Mouse (Mus musculus) MEL (cell line): ENCODE measurements around the gene Mcf2l. TPM values are rescaled to one million over a fixed set of nuclear protein-coding genes. Genes with fewer than 3 reads are reported as not detected.

Experiments
- DNase-seq: peaks from one replicate; pipeline ENCODE4 v3.0.0; 2011; ENCODE audit warnings: low read depth, low spot score
- H3K27ac ChIP-seq: 2 replicates; pipeline ENCODE4 v1.5.1; 2012; ENCODE audit warnings: low read depth, mild to moderate bottlenecking, control low read depth, low read length, moderate library complexity; ENCODE audit not compliant: control insufficient read depth
- H3K27me3 ChIP-seq, 2 experiments: fragments of 150-350 bp in 1 of 2; sonication (generic) in 1 of 2; 2 replicates each; pipeline ENCODE4 v1.6.1; 2012; ENCODE audit warnings: low read length in 2 of 2, mild to moderate bottlenecking in 2 of 2, improper control_type of control experiment in 1 of 2, moderate library complexity in 1 of 2; ENCODE audit not compliant: insufficient read depth in 2 of 2, control insufficient read depth in 1 of 2
- H3K36me3 ChIP-seq, 2 experiments: 2 replicates each; pipeline ENCODE4 v1.6.1; 2012 to 2014; ENCODE audit warnings: low read length in 2 of 2, improper control_type of control experiment in 1 of 2, inconsistent platforms in 1 of 2, mild to moderate bottlenecking in 1 of 2; ENCODE audit not compliant: insufficient read depth in 2 of 2, control insufficient read depth in 1 of 2
- H3K4me1 ChIP-seq, 2 experiments: fragments of 150-350 bp in 1 of 2; sonication (generic) in 1 of 2; 2 replicates each; pipeline ENCODE4 v1.6.1; 2012; ENCODE audit warnings: low read length in 2 of 2, improper control_type of control experiment in 1 of 2, mild to moderate bottlenecking in 1 of 2; ENCODE audit not compliant: insufficient read depth in 2 of 2, control insufficient read depth in 1 of 2
- H3K4me3 ChIP-seq, 2 experiments: fragments of 150-350 bp in 1 of 2; sonication (generic) in 1 of 2; 2 replicates each; pipeline ENCODE4 v1.5.1; 2012; ENCODE audit warnings: low read depth in 2 of 2, low read length in 2 of 2, mild to moderate bottlenecking in 2 of 2, moderate library complexity in 2 of 2, control low read depth in 1 of 2, improper control_type of control experiment in 1 of 2; ENCODE audit not compliant: control insufficient read depth in 1 of 2, insufficient read depth in 1 of 2
- H3K79me2 ChIP-seq: 2 replicates; pipeline ENCODE4 v1.6.1; 2012; ENCODE audit warnings: mild to moderate bottlenecking, low read length, moderate library complexity; ENCODE audit not compliant: control insufficient read depth, poor library complexity, insufficient read depth
- H3K9ac ChIP-seq: 2 replicates; pipeline ENCODE4 v1.6.1; 2012; ENCODE audit warnings: low read depth, mild to moderate bottlenecking, control low read depth, low read length, moderate library complexity; ENCODE audit not compliant: control insufficient read depth, poor library complexity, severe bottlenecking
- H3K9me3 ChIP-seq: fragments of 150-350 bp; sonication (generic); replicated peaks from 2 replicates; pipeline ENCODE4 v1.6.1; 2012; ENCODE audit warnings: mild to moderate bottlenecking, low read length, improper control_type of control experiment, moderate library complexity; ENCODE audit not compliant: insufficient read depth
- BHLHE40 ChIP-seq: IDR thresholded peaks from 2 replicates; pipeline ENCODE4 v1.6.1; 2012; ENCODE audit warnings: low read depth, mild to moderate bottlenecking, inconsistent platforms, low read length, improper control_type of control experiment, borderline replicate concordance
- CTCF ChIP-seq, 3 experiments: IDR thresholded peaks in 2 of 3; conservative IDR thresholded peaks in 1 of 3; 2 replicates each; pipeline ENCODE4 v1.5.1; 2011 to 2012; ENCODE audit warnings: low read length in 3 of 3, low read depth in 2 of 3, mild to moderate bottlenecking in 2 of 3, improper control_type of control experiment in 1 of 3, inconsistent platforms in 1 of 3, mixed read lengths in 1 of 3, moderate library complexity in 1 of 3; ENCODE audit not compliant: control insufficient read depth in 1 of 3, insufficient read depth in 1 of 3, poor library complexity in 1 of 3, severe bottlenecking in 1 of 3
- HCFC1 ChIP-seq: IDR thresholded peaks from 2 replicates; pipeline ENCODE4 v1.6.1; 2012; ENCODE audit warnings: low read depth, mild to moderate bottlenecking, inconsistent platforms, low read length, improper control_type of control experiment, moderate library complexity
- JUND ChIP-seq: IDR thresholded peaks from 2 replicates; pipeline ENCODE4 v1.6.1; 2011; ENCODE audit warnings: low read depth, mild to moderate bottlenecking, improper control_type of control experiment, low read length
- POLR2A ChIP-seq, 2 experiments: IDR thresholded peaks; 2 replicates each; pipeline ENCODE4 v1.6.1; 2011 to 2012; ENCODE audit warnings: low read length in 2 of 2, mild to moderate bottlenecking in 2 of 2, control low read depth in 1 of 2, improper control_type of control experiment in 1 of 2, low read depth in 1 of 2, moderate library complexity in 1 of 2; ENCODE audit not compliant: control insufficient read depth in 1 of 2, insufficient read depth in 1 of 2, poor library complexity in 1 of 2
- POLR2AphosphoS5 ChIP-seq: IDR thresholded peaks from 2 replicates; pipeline ENCODE4 v1.6.1; 2012; ENCODE audit warnings: low read depth, borderline replicate concordance, mild to moderate bottlenecking, inconsistent platforms, low read length, moderate library complexity, mixed read lengths
- RAD21 ChIP-seq: IDR thresholded peaks from 2 replicates; pipeline ENCODE4 v1.6.1; 2011; ENCODE audit warnings: mild to moderate bottlenecking, low read depth, low read length, improper control_type of control experiment
- RCOR1 ChIP-seq: IDR thresholded peaks from 2 replicates; pipeline ENCODE4 v1.6.1; 2012; ENCODE audit warnings: low read depth, mild to moderate bottlenecking, inconsistent platforms, low read length, improper control_type of control experiment
- TBP ChIP-seq: IDR thresholded peaks from 2 replicates; pipeline ENCODE4 v1.8.0; 2011; ENCODE audit warnings: low read depth, low read length, improper control_type of control experiment
- TCF12 ChIP-seq: IDR thresholded peaks from 2 replicates; pipeline ENCODE4 v1.6.1; 2014; ENCODE audit warnings: low read depth, mild to moderate bottlenecking, inconsistent platforms, low read length, improper control_type of control experiment, moderate library complexity
- UBTF ChIP-seq: IDR thresholded peaks from 2 replicates; pipeline ENCODE4 v1.6.1; 2012; ENCODE audit warnings: low read depth, mild to moderate bottlenecking, inconsistent platforms, low read length, improper control_type of control experiment, moderate library complexity, borderline replicate concordance; ENCODE audit not compliant: insufficient read depth
- USF1 ChIP-seq: IDR thresholded peaks from 2 replicates; pipeline ENCODE4 v1.6.1; 2014; ENCODE audit warnings: low read depth, mild to moderate bottlenecking, inconsistent platforms, low read length, improper control_type of control experiment, moderate library complexity
- USF2 ChIP-seq, 2 experiments: IDR thresholded peaks; 2 replicates each; pipeline ENCODE4 v1.6.1; 2011 to 2012; ENCODE audit warnings: improper control_type of control experiment in 2 of 2, low read length in 2 of 2, borderline replicate concordance in 1 of 2, inconsistent platforms in 1 of 2, low read depth in 1 of 2, mild to moderate bottlenecking in 1 of 2; ENCODE audit not compliant: insufficient read depth in 1 of 2
- ZC3H11A ChIP-seq: IDR thresholded peaks from 2 replicates; pipeline ENCODE4 v1.6.1; 2012; ENCODE audit warnings: low read depth, mild to moderate bottlenecking, inconsistent platforms, low read length, improper control_type of control experiment
- ZKSCAN1 ChIP-seq: IDR thresholded peaks from 2 replicates; pipeline ENCODE4 v1.6.1; 2012; ENCODE audit warnings: low read depth, mild to moderate bottlenecking, inconsistent platforms, low read length, improper control_type of control experiment, moderate library complexity
- ZNF384 ChIP-seq: IDR thresholded peaks from 2 replicates; pipeline ENCODE4 v1.6.1; 2012; ENCODE audit warnings: low read depth, mild to moderate bottlenecking, inconsistent platforms, low read length, improper control_type of control experiment
- polyA plus RNA-seq, 2 experiments: library from polyadenylated mRNA; stranded (reverse) in 1 of 2; unstranded in 1 of 2; fragments of >175 nt in 1 of 2; fragments of >200 nt in 1 of 2; gene quantifications; 2 replicates each; pipeline versions ENCODE4 v1.2.1 to v1.2.4; 2012; ENCODE audit warnings: low replicate concordance in 2 of 2, low read depth in 1 of 2; ENCODE audit not compliant: insufficient read length in 2 of 2, insufficient read depth in 1 of 2, missing spikeins in 1 of 2
- total RNA-seq: library from RNA; depleted of rRNA; stranded (reverse); fragments of 300-350 nt; gene quantifications from 2 replicates; pipeline ENCODE4 v1.2.3, GENCODE M21; 2012

The Mcf2l gene
- total and polyA plus RNA-seq, 3 experiments, result 1.2 to 3.6 TPM; not detected in 1

GRCm38 (mm10) chr8:12880163-12880562 is 6.6 kb downstream of the Mcf2l start (continued):
- no peak for TF ChIP-seq ZKSCAN1
- peak; percentile 49 for TF ChIP-seq TBP
- no peak for TF ChIP-seq USF2 (IDR thresholded peaks at IDR 0.05; ENCODE audit: borderline replicate concordance in 1 of 2, insufficient read depth in 1 of 2, low read depth in 1 of 2, low read length in 2 of 2)
- TF ChIP-seq BHLHE40, result no peak
- 0 out of 4 replicates have a peak, but pooled peaks of 1 of the 2 experiments have one; percentile 30 for TF ChIP-seq POLR2A (IDR thresholded peaks at IDR 0.05; ENCODE audit: control insufficient read depth in 1 of 2, insufficient read depth in 1 of 2, low read depth in 1 of 2, low read length in 2 of 2, poor library complexity in 1 of 2)
- no peak for TF ChIP-seq RAD21
- peak; percentile 80 for TF ChIP-seq HCFC1
- TF ChIP-seq ZC3H11A, result no peak
- no peak; the same call in 1 of the 2 replicates for TF ChIP-seq TCF12
- no peak for TF ChIP-seq POLR2AphosphoS5

- no peak for TF ChIP-seq UBTF
- no peak for TF ChIP-seq TBP
- no peak for TF ChIP-seq JUND
- no peak for TF ChIP-seq RCOR1
- TF ChIP-seq ZNF384, result no peak
- no peak for TF ChIP-seq CTCF (IDR thresholded peaks at IDR 0.05 in 2 of 3, conservative IDR thresholded peaks at IDR 0.05 in 1 of 3; ENCODE audit: control insufficient read depth in 1 of 3, insufficient read depth in 1 of 3, low read depth in 2 of 3, low read length in 3 of 3, poor library complexity in 1 of 3, severe bottlenecking in 1 of 3)
- no peak for TF ChIP-seq USF1
- DNase-seq, result no peak
- no peak overlapping the region for H3K27ac ChIP-seq
- H3K9ac ChIP-seq, result no peak overlapping the region
- H3K9me3 ChIP-seq, result no peaks in the 10 kb centered on the region
- no peaks in the 10 kb centered on the region for H3K27me3 ChIP-seq
- H3K4me1 ChIP-seq, result peaks cover 7 to 14% of the 10 kb centered on the region in 2 experiments
- no peak overlapping the region for H3K4me3 ChIP-seq
- peaks cover 0 to 6% of the 10 kb centered on the region in 2 experiments; a peak in 2 of 4 replicates for H3K36me3 ChIP-seq
- H3K79me2 ChIP-seq, result no peaks in the 10 kb centered on the region
Observed at GRCm38 (mm10) chr8:12883051-12884004, 9.7 kb downstream of the Mcf2l start.
